Mouse (Mus musculus): Measurements from ENCODE around the gene Tbx6. TPM values are rescaled to one million over a fixed set of nuclear protein-coding genes. Genes with fewer than 3 reads are reported as not detected.

Gene Tbx6
- total and polyA plus RNA-seq, 2 experiments from 2014 or later: 0.16 to 0.21 TPM

DNA sequence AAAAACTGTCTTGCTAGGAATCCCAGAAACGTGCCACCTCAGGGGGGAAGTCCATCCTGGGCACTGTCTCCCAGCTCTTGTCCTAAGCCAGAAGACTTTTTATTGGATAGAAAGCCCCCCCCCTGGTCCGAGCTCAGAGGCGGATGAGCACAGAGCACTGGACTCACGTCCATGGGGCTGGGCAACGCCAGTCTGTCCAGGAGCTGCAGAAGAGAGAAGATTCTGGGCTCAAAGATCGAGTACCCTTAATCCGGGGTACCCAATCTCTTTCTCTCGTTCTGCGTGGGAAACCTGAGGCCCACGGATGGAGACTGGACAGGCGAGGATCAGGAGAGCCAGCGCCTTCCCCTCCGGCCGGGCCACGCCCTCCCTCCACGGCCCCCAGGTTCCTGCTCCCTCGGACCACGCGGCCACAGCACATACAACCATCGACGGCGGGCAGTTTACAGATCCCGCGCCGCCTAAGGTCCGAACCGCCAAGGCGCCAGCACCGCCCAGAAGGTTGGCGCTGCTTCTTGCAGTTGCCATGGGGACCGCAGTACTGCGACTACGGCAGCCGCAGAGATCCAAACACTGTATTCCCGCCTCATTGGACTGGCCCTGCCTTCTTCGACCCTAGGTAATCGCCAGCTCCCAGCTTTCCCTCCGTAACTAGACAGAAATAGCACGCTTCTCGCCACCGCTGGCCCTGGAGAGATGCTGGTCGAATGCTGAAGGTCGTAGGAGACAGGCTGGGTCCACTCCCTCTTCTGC, 27.6 kb downstream of the Tbx6 start:
- DNase-seq (ENCODE audit: low spot score) (peak; percentile 94), ATAC-seq (ENCODE audit: low FRiP score) (peak; percentile 93)
- TF ChIP-seq CTCF (IDR thresholded peaks at IDR 0.05): peak; percentile 29; the same call in 1 of the 2 replicates
- Histone ChIP-seq H3K9ac (replicated peaks; ENCODE audit: low read length, poor library complexity, severe bottlenecking) (peak overlapping the region; percentile 72), H3K9me3 (ENCODE audit: low read length) (no peaks in the 10 kb centered on the region), H3K27me3 (ENCODE audit: insufficient read depth, low read length) (no peaks in the 10 kb centered on the region), H3K27ac (ENCODE audit: low read depth, low read length) (peak overlapping the region; percentile 73), H3K36me3 (ENCODE audit: insufficient read depth, low read length) (no peaks in the 10 kb centered on the region; the same call in 1 of the 2 replicates), H3K4me3 (ENCODE audit: low read depth, low read length) (peak overlapping the region; percentile 73), H3K4me1 (ENCODE audit: insufficient read depth, low read length) (peaks cover 6% of the 10 kb centered on the region; the same call in 1 of the 2 replicates), H3K4me2 (ENCODE audit: low read depth, low read length, poor library complexity, severe bottlenecking) (peak overlapping the region; percentile 83)
- WGBS: under 1% methylated on average over 38 of the region's 43 CpGs

DNA sequence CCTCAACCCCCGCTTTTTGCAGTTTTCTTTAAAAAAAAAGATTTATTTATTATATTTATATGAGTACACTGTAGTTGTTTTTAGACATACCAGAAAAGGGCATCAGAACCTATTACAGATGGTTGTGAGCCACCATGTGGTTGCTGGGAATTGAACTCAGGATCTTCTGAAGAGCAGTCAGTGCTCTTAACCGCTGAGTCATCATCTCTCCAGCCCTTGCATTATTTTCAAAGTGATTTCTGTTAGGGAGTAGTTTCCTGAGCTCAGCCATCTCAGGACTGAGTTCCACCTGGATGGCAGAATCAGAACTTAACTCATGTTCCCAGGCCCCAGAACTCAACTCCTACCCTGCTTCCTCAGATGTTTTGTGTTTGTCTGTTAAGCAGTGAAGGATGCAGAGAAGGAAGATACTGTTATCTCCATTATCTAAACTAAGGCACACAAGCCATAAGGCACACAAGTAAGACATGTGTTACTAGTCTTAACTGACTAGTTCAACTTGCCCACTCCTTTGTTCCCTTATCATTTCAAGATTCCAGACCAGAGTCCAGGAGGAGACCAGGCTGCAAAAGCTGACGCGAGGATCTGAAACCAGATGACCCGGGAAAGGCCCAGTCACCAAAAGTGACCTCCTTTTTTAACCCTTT, 28.6 kb downstream of the Tbx6 start:
- no peak overlapping the region for H3K9ac ChIP-seq (replicated peaks; ENCODE audit: low read length, poor library complexity, severe bottlenecking)
- peak overlapping the region; percentile 83 for H3K4me2 ChIP-seq (ENCODE audit: low read depth, low read length, poor library complexity, severe bottlenecking)
- H3K4me3 ChIP-seq (ENCODE audit: low read depth, low read length): no peak overlapping the region
- ATAC-seq (ENCODE audit: low FRiP score) (no peak), DNase-seq (ENCODE audit: low spot score) (no peak)
- no peak for TF ChIP-seq CTCF (IDR thresholded peaks at IDR 0.05)
- H3K36me3 ChIP-seq (ENCODE audit: insufficient read depth, low read length): no peaks in the 10 kb centered on the region; the same call in 1 of the 2 replicates
- no peaks in the 10 kb centered on the region for H3K27me3 ChIP-seq (ENCODE audit: insufficient read depth, low read length)
- peaks cover 6% of the 10 kb centered on the region; the same call in 1 of the 2 replicates for H3K4me1 ChIP-seq (ENCODE audit: insufficient read depth, low read length)
- H3K9me3 ChIP-seq (ENCODE audit: low read length): no peaks in the 10 kb centered on the region
- 69% methylated on average over 5 of the region's 5 CpGs for WGBS
- no peak overlapping the region for H3K27ac ChIP-seq (ENCODE audit: low read depth, low read length)

DNA sequence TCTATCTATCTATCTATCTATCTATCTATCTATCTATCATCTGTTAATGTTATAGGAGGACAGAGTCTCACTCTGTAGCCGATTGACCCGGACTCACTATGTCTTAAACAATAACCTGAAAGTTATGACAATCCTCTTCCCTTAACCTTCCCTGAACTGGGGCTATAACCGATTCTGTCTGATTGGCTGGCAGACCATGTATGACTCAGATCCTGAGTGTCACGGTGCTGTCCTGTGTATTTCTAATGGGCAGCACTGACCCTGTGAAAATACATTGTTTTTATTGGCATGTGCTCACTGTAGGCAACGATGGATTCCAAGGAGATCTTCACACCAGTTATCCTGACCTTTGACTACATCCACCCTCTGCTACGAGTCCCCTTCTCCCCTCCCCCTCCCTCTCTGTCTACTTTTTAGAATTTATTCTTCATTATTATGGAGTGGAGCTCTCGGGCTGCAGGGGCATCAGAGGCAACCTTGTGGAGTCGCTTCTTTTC, 34.5 kb downstream of the Tbx6 start:
- TF ChIP-seq CTCF (IDR thresholded peaks at IDR 0.05): no peak
- H3K36me3 ChIP-seq (ENCODE audit: insufficient read depth, low read length): no peaks in the 10 kb centered on the region
- 50% methylated on average over 8 of the region's 8 CpGs for WGBS
- DNase-seq (ENCODE audit: low spot score): no peak
- ATAC-seq (ENCODE audit: low FRiP score): no peak
- no peak overlapping the region for H3K4me2 ChIP-seq (ENCODE audit: low read depth, low read length, poor library complexity, severe bottlenecking)
- no peaks in the 10 kb centered on the region for H3K27me3 ChIP-seq (ENCODE audit: insufficient read depth, low read length)
- no peaks in the 10 kb centered on the region for H3K4me1 ChIP-seq (ENCODE audit: insufficient read depth, low read length)
- no peak overlapping the region for H3K27ac ChIP-seq (ENCODE audit: low read depth, low read length)
- H3K9me3 ChIP-seq (ENCODE audit: low read length): no peaks in the 10 kb centered on the region
- no peak overlapping the region for H3K4me3 ChIP-seq (ENCODE audit: low read depth, low read length)
- no peak overlapping the region for H3K9ac ChIP-seq (replicated peaks; ENCODE audit: low read length, poor library complexity, severe bottlenecking)

DNA sequence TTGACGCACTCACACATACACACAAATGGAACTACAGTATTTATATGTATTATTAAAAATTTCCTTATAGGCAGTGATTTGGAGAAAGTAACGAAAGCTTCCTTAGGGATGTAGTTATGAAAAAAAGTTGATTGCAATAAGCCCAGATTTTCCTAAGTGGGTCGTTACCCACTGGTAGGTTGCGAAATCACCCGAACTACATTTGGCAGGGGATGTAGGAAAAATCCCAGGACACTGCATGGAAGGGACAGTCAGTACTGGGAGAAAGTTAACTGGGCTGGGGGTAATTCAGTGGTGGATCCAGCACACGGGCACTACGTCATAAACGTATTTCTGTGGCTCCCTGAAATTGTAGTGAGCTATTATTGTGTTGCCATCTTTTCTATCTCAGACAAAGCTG, 35.2 kb downstream of the Tbx6 start:
- WGBS: 85% methylated on average over 8 of the region's 8 CpGs
- Histone ChIP-seq H3K4me2 (ENCODE audit: low read depth, low read length, poor library complexity, severe bottlenecking) (no peak overlapping the region), H3K27ac (ENCODE audit: low read depth, low read length) (no peak overlapping the region), H3K36me3 (ENCODE audit: insufficient read depth, low read length) (no peaks in the 10 kb centered on the region), H3K9me3 (ENCODE audit: low read length) (no peaks in the 10 kb centered on the region), H3K27me3 (ENCODE audit: insufficient read depth, low read length) (no peaks in the 10 kb centered on the region), H3K4me3 (ENCODE audit: low read depth, low read length) (no peak overlapping the region), H3K4me1 (ENCODE audit: insufficient read depth, low read length) (no peaks in the 10 kb centered on the region), H3K9ac (replicated peaks; ENCODE audit: low read length, poor library complexity, severe bottlenecking) (no peak overlapping the region)
- DNase-seq (ENCODE audit: low spot score) (no peak), ATAC-seq (ENCODE audit: low FRiP score) (no peak)
- TF ChIP-seq CTCF (IDR thresholded peaks at IDR 0.05): no peak

DNA sequence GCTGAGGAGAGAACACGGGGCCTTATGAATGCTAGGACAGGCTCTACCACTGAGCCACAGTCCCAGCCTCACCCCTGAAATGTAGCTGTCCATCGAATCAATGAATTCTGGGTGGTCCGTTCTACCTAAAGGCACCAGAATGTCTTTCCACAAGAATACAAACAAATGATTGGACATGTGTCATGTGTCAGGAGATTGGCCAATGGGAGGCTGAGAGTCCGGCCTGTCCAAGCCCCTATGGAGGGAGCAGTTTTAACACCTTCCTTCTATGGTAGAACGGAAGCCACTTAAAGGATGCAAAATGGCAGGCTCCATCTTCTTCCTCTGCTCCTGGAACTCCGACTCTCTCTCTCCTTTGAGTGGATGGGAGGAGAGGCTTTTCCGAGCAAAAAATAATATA, 36.3 kb downstream of the Tbx6 start:
- H3K36me3 ChIP-seq (ENCODE audit: insufficient read depth, low read length): no peaks in the 10 kb centered on the region
- no peak overlapping the region for H3K4me2 ChIP-seq (ENCODE audit: low read depth, low read length, poor library complexity, severe bottlenecking)
- H3K27ac ChIP-seq (ENCODE audit: low read depth, low read length): no peak overlapping the region
- 90% methylated on average over 7 of the region's 7 CpGs for WGBS
- H3K27me3 ChIP-seq (ENCODE audit: insufficient read depth, low read length): no peaks in the 10 kb centered on the region
- DNase-seq (ENCODE audit: low spot score): no peak
- no peak for ATAC-seq (ENCODE audit: low FRiP score)
- TF ChIP-seq CTCF (IDR thresholded peaks at IDR 0.05): no peak
- H3K9me3 ChIP-seq (ENCODE audit: low read length): no peaks in the 10 kb centered on the region
- peaks cover 7% of the 10 kb centered on the region for H3K4me1 ChIP-seq (ENCODE audit: insufficient read depth, low read length)
- no peak overlapping the region for H3K9ac ChIP-seq (replicated peaks; ENCODE audit: low read length, poor library complexity, severe bottlenecking)
- no peak overlapping the region for H3K4me3 ChIP-seq (ENCODE audit: low read depth, low read length)

DNA sequence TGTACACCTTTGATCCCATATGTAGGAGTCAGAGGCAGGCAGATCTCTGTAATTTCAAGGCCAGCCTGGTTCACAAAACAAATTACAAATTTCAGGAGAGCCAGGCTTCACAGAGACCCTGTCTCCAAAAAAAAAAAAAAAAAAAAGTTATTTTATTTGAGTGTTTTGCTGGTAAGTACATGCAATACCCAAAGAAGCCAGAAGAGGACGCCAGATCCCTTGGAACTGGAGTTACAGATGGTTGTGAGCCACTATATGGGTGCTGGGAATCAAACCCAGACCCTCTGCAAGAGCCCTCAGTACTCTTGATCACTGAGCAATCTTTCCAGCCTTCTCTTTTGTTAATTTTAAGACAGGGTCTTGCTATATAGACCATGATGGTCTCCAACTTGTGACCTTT, 37.5 kb downstream of the Tbx6 start:
- Histone ChIP-seq H3K4me1 (ENCODE audit: insufficient read depth, low read length) (peaks cover 9% of the 10 kb centered on the region), H3K36me3 (ENCODE audit: insufficient read depth, low read length) (no peaks in the 10 kb centered on the region), H3K9ac (replicated peaks; ENCODE audit: low read length, poor library complexity, severe bottlenecking) (no peak overlapping the region), H3K27me3 (ENCODE audit: insufficient read depth, low read length) (no peaks in the 10 kb centered on the region), H3K27ac (ENCODE audit: low read depth, low read length) (no peak overlapping the region), H3K9me3 (ENCODE audit: low read length) (no peaks in the 10 kb centered on the region), H3K4me3 (ENCODE audit: low read depth, low read length) (no peak overlapping the region), H3K4me2 (ENCODE audit: low read depth, low read length, poor library complexity, severe bottlenecking) (no peak overlapping the region)
- ATAC-seq (ENCODE audit: low FRiP score) (no peak), DNase-seq (ENCODE audit: low spot score) (no peak)
- peak; percentile 43 for TF ChIP-seq CTCF (IDR thresholded peaks at IDR 0.05)
- WGBS: 32% methylated on average over 1 of the region's 1 CpGs

Data from midbrain, postnatal 0 days (tissue).